Mouse (Mus musculus) heart, embryonic 15.5 days (tissue): Measurements from ENCODE around the gene Gab2. TPM values are rescaled to one million over a fixed set of nuclear protein-coding genes. Genes with fewer than 3 reads are reported as not detected.
A peak's percentile ranks its signal among the peaks of the same experiment; 100 is the strongest.

ENCODE experiments used
- ATAC-seq: fragments of 200-750 bp; cut with Nextera tagmentation; replicated peaks from 2 replicates; pipeline ENCODE4 v1.8.0; 2017; ENCODE audit warnings: low read depth, moderate TSS enrichment; ENCODE audit not compliant: insufficient number of reproducible peaks, insufficient read depth, low FRiP score
- H3K27ac ChIP-seq: fragments of 300-500 bp; sonication (generic); 2 replicates; pipeline ENCODE4 v1.5.1; 2015; ENCODE audit warnings: mild to moderate bottlenecking, inconsistent platforms
- H3K27me3 ChIP-seq: fragments of 300-500 bp; sonication (generic); 2 replicates; pipeline ENCODE4 v1.6.1; 2015; ENCODE audit warnings: inconsistent platforms
- H3K36me3 ChIP-seq: fragments of 300-500 bp; sonication (generic); 2 replicates; pipeline ENCODE4 v1.6.1; 2015; ENCODE audit warnings: mild to moderate bottlenecking, inconsistent platforms
- H3K4me1 ChIP-seq: fragments of 300-500 bp; sonication (generic); replicated peaks from 2 replicates; pipeline ENCODE4 v1.6.1; 2015; ENCODE audit warnings: inconsistent platforms
- H3K4me2 ChIP-seq: fragments of 300-500 bp; sonication (generic); 2 replicates; pipeline ENCODE4 v1.6.1; 2015; ENCODE audit warnings: inconsistent platforms, mild to moderate bottlenecking, moderate library complexity
- H3K4me3 ChIP-seq: fragments of 300-500 bp; sonication (generic); 2 replicates; pipeline ENCODE4 v1.5.1; 2015; ENCODE audit warnings: mild to moderate bottlenecking, inconsistent platforms
- H3K9ac ChIP-seq: fragments of 300-500 bp; sonication (generic); 2 replicates; pipeline ENCODE4 v1.6.1; 2015; ENCODE audit warnings: mild to moderate bottlenecking, inconsistent platforms
- H3K9me3 ChIP-seq: fragments of 300-500 bp; sonication (generic); replicated peaks from 2 replicates; pipeline ENCODE4 v1.6.1; 2016; ENCODE audit warnings: inconsistent platforms
- whole genome bisulfite sequencing: fragments of 180-500 bp; shearing (Covaris S2); methylation state at CpG from one replicate; pipeline ENCODE4 v1.1.7; 2015; ENCODE audit warnings: mixed read lengths; 5-methylcytosine and 5-hydroxymethylcytosine counted together
- polyA plus RNA-seq: library from polyadenylated mRNA; unstranded; fragments of >200 nt; fragmentation: Nextera tagmentation; extraction: Ambion mirVana; gene quantifications from 2 replicates; pipeline ENCODE4 v1.2.1, GENCODE M21; 2015

The Gab2 gene
- polyA plus RNA-seq, 1 experiment from 2014 or later: 6.1 TPM

GRCm38 (mm10) chr7:97348836-97349235, 267.4 kb downstream of the Gab2 start:
- Histone ChIP-seq H3K4me3 (no peak overlapping the region), H3K27ac (no peak overlapping the region), H3K4me2 (no peak overlapping the region), H3K4me1 (peaks cover 6% of the 10 kb centered on the region; the same call in 1 of the 2 replicates), H3K36me3 (0 out of 2 replicates have a peak, but pooled peaks cover 4% of the 10 kb centered on the region), H3K9me3 (no peaks in the 10 kb centered on the region), H3K9ac (no peak overlapping the region), H3K27me3 (no peaks in the 10 kb centered on the region)
- no peak for ATAC-seq
- WGBS: 81% methylated on average over 5 of the region's 5 CpGs

- H3K36me3 ChIP-seq: 0 out of 2 replicates have a peak, but pooled peaks cover 4% of the 10 kb centered on the region
- no peaks in the 10 kb centered on the region for H3K27me3 ChIP-seq
- no peak overlapping the region for H3K4me2 ChIP-seq
- H3K9me3 ChIP-seq: no peaks in the 10 kb centered on the region
- H3K9ac ChIP-seq: no peak overlapping the region
- no peak overlapping the region for H3K4me3 ChIP-seq
- no peak overlapping the region for H3K27ac ChIP-seq
- ATAC-seq: no peak
- 85% methylated on average over 6 of the region's 6 CpGs for WGBS
- peaks cover 6% of the 10 kb centered on the region; the same call in 1 of the 2 replicates for H3K4me1 ChIP-seq
These were observed 268.1 kb downstream of the Gab2 start for GRCm38 (mm10) chr7:97349438-97349837.

GRCm38 (mm10) chr7:97350891-97351290, 269.5 kb downstream of the Gab2 start:
- Histone ChIP-seq H3K36me3 (0 out of 2 replicates have a peak, but pooled peaks cover 4% of the 10 kb centered on the region), H3K4me3 (no peak overlapping the region), H3K27ac (no peak overlapping the region), H3K4me2 (no peak overlapping the region), H3K9ac (no peak overlapping the region), H3K27me3 (no peaks in the 10 kb centered on the region), H3K4me1 (peaks cover 10% of the 10 kb centered on the region), H3K9me3 (no peaks in the 10 kb centered on the region)
- 78% methylated on average over 5 of the region's 5 CpGs for WGBS
- no peak for ATAC-seq

GRCm38 (mm10) chr7:97351792-97352513, 270.6 kb downstream of the Gab2 start:
- no peaks in the 10 kb centered on the region for H3K9me3 ChIP-seq
- no peaks in the 10 kb centered on the region for H3K27me3 ChIP-seq
- no peak overlapping the region for H3K4me2 ChIP-seq
- H3K9ac ChIP-seq: no peak overlapping the region
- H3K4me3 ChIP-seq: no peak overlapping the region
- no peak overlapping the region for H3K27ac ChIP-seq
- ATAC-seq: no peak
- 82% methylated on average over 11 of the region's 11 CpGs for WGBS
- peaks cover 14% of the 10 kb centered on the region for H3K4me1 ChIP-seq
- 0 out of 2 replicates have a peak, but pooled peaks cover 4% of the 10 kb centered on the region for H3K36me3 ChIP-seq

GRCm38 (mm10) chr7:97353356-97353755, 272.0 kb downstream of the Gab2 start:
- ATAC-seq: no peak
- no peak overlapping the region for H3K9ac ChIP-seq
- 0 out of 2 replicates have a peak, but pooled peaks cover 2% of the 10 kb centered on the region for H3K36me3 ChIP-seq
- H3K9me3 ChIP-seq: no peaks in the 10 kb centered on the region
- no peaks in the 10 kb centered on the region for H3K27me3 ChIP-seq
- no peak overlapping the region for H3K4me3 ChIP-seq
- H3K4me1 ChIP-seq: peaks cover 14% of the 10 kb centered on the region
- no peak overlapping the region for H3K4me2 ChIP-seq
- WGBS: 90% methylated on average over 6 of the region's 6 CpGs
- no peak overlapping the region for H3K27ac ChIP-seq

GRCm38 (mm10) chr7:97355068-97355841, 273.9 kb downstream of the Gab2 start:
- H3K27ac ChIP-seq: peak overlapping the region; percentile 59
- peak overlapping the region; percentile 21 for H3K4me2 ChIP-seq
- peaks cover 14% of the 10 kb centered on the region for H3K4me1 ChIP-seq
- WGBS: 21% methylated on average over 13 of the region's 13 CpGs
- no peak overlapping the region for H3K4me3 ChIP-seq
- H3K36me3 ChIP-seq: no peaks in the 10 kb centered on the region
- no peak overlapping the region for H3K9ac ChIP-seq
- no peaks in the 10 kb centered on the region for H3K27me3 ChIP-seq
- H3K9me3 ChIP-seq: no peaks in the 10 kb centered on the region
- ATAC-seq: peak; percentile 45; the same call in 1 of the 2 replicates

- Histone ChIP-seq H3K27me3 (no peaks in the 10 kb centered on the region), H3K27ac (peak overlapping the region; percentile 27), H3K36me3 (no peaks in the 10 kb centered on the region), H3K9ac (no peak overlapping the region), H3K4me1 (peaks cover 14% of the 10 kb centered on the region), H3K9me3 (no peaks in the 10 kb centered on the region), H3K4me2 (no peak overlapping the region), H3K4me3 (no peak overlapping the region)
- ATAC-seq: no peak
- WGBS: 61% methylated on average over 5 of the region's 5 CpGs
These were observed 274.9 kb downstream of the Gab2 start for GRCm38 (mm10) chr7:97356253-97356652.

GRCm38 (mm10) chr7:97356875-97357276, 275.5 kb downstream of the Gab2 start:
- Histone ChIP-seq H3K36me3 (no peaks in the 10 kb centered on the region), H3K9ac (no peak overlapping the region), H3K27ac (0 out of 2 replicates have a peak overlapping the region, but pooled peaks have one; percentile 27), H3K9me3 (no peaks in the 10 kb centered on the region), H3K27me3 (no peaks in the 10 kb centered on the region), H3K4me1 (peaks cover 14% of the 10 kb centered on the region), H3K4me2 (no peak overlapping the region), H3K4me3 (no peak overlapping the region)
- no peak for ATAC-seq
- 70% methylated on average over 5 of the region's 5 CpGs for WGBS

GRCm38 (mm10) chr7:97357840-97358239, 276.5 kb downstream of the Gab2 start:
- Histone ChIP-seq H3K36me3 (no peaks in the 10 kb centered on the region), H3K4me3 (no peak overlapping the region), H3K27ac (no peak overlapping the region), H3K9ac (no peak overlapping the region), H3K4me1 (peaks cover 14% of the 10 kb centered on the region), H3K27me3 (no peaks in the 10 kb centered on the region), H3K9me3 (no peaks in the 10 kb centered on the region), H3K4me2 (no peak overlapping the region)
- WGBS: 66% methylated on average over 3 of the region's 3 CpGs
- no peak for ATAC-seq

- Histone ChIP-seq H3K4me3 (no peak overlapping the region), H3K27ac (no peak overlapping the region), H3K27me3 (no peaks in the 10 kb centered on the region), H3K9me3 (no peaks in the 10 kb centered on the region), H3K9ac (no peak overlapping the region), H3K4me2 (no peak overlapping the region), H3K4me1 (peaks cover 14% of the 10 kb centered on the region), H3K36me3 (no peaks in the 10 kb centered on the region)
- 77% methylated on average over 4 of the region's 4 CpGs for WGBS
- ATAC-seq: no peak
These were observed 277.0 kb downstream of the Gab2 start for GRCm38 (mm10) chr7:97358347-97358746.
